Mouse (Mus musculus) kidney, postnatal 0 days (tissue): ENCODE results near the gene Plcz1. TPM values are rescaled to one million over a fixed set of nuclear protein-coding genes. Genes with fewer than 3 reads are reported as not detected.
A peak's percentile ranks its signal among the peaks of the same experiment; 100 is the strongest.

Experiments
- ATAC-seq: fragments of 200-750 bp; cut with Nextera tagmentation; replicated peaks from 2 replicates; pipeline ENCODE4 v1.8.0; 2017; ENCODE audit warnings: low read depth, moderate number of reproducible peaks, moderate TSS enrichment, moderate library complexity; ENCODE audit not compliant: low FRiP score
- DNase-seq: peaks from one replicate; pipeline ENCODE4 v3.0.0-alpha.2; 2016; ENCODE audit warnings: low spot score
- H3K27ac ChIP-seq: fragments of 300-500 bp; sonication (generic); 2 replicates; pipeline ENCODE4 v1.5.1; 2014; ENCODE audit warnings: mild to moderate bottlenecking
- H3K27me3 ChIP-seq: fragments of 300-500 bp; sonication (generic); 2 replicates; pipeline ENCODE4 v1.6.1; 2014; ENCODE audit warnings: low read length, mixed read lengths; ENCODE audit not compliant: insufficient read depth
- H3K36me3 ChIP-seq: fragments of 300-500 bp; sonication (generic); 2 replicates; pipeline ENCODE4 v1.6.1; 2014; ENCODE audit warnings: low read length, mixed read lengths; ENCODE audit not compliant: insufficient read depth
- H3K4me1 ChIP-seq: fragments of 300-500 bp; sonication (generic); replicated peaks from 2 replicates; pipeline ENCODE4 v1.6.1; 2014; ENCODE audit warnings: antibody characterized with exemption, low read length, mixed read lengths; ENCODE audit not compliant: insufficient read depth
- H3K4me2 ChIP-seq: fragments of 300-500 bp; sonication (generic); 2 replicates; pipeline ENCODE4 v1.6.1; 2014; ENCODE audit warnings: mild to moderate bottlenecking, low read length, moderate library complexity, mixed read lengths
- H3K4me3 ChIP-seq: fragments of 300-500 bp; sonication (generic); replicated peaks from 2 replicates; pipeline ENCODE4 v1.5.1; 2014; ENCODE audit warnings: low read depth, low read length
- H3K9ac ChIP-seq: fragments of 300-500 bp; sonication (generic); 2 replicates; pipeline ENCODE4 v1.6.1; 2014; ENCODE audit warnings: low read depth, low read length
- H3K9me3 ChIP-seq: fragments of 300-500 bp; sonication (generic); replicated peaks from 2 replicates; pipeline ENCODE4 v1.6.1; 2016; ENCODE audit warnings: low read length, inconsistent platforms, mixed read lengths
- CTCF ChIP-seq: IDR thresholded peaks from 2 replicates; pipeline ENCODE4 v1.5.1; 2016; ENCODE audit warnings: antibody characterized with exemption, low read depth, mild to moderate bottlenecking, moderate library complexity
- whole genome bisulfite sequencing: fragments of 180-500 bp; shearing (Covaris S2); extraction: QIAGEN DNeasy Blood & Tissue Kit; methylation state at CpG from one replicate; pipeline ENCODE4 v1.1.7; 2014; 5-methylcytosine and 5-hydroxymethylcytosine counted together
- polyA plus RNA-seq: library from polyadenylated mRNA; unstranded; fragments of >200 nt; fragmentation: Nextera tagmentation; extraction: Ambion mirVana; gene quantifications from 2 replicates; pipeline ENCODE4 v1.2.1, GENCODE M21; 2015

Gene Plcz1
- polyA plus RNA-seq = 0.05 and 0.06 TPM in 2 replicates

GRCm38 (mm10) chr6:140041357-140041756 lies at the start of gene Plcz1:
Gene Plcz1, minus strand, starts transcription at chr6:140041457.
- no peaks in the 10 kb centered on the region for H3K27me3 ChIP-seq
- TF ChIP-seq CTCF = no peak
- H3K27ac ChIP-seq = no peak within 1 kb of the TSS
- WGBS = 91% methylated on average over 5 of the region's 5 CpGs
- ATAC-seq = no peak
- H3K9ac ChIP-seq = no peak within 1 kb of the TSS
- DNase-seq = no peak
- no peak within 1 kb of the TSS for H3K4me3 ChIP-seq
- no peaks in the 10 kb centered on the region for H3K36me3 ChIP-seq
- H3K9me3 ChIP-seq = no peaks in the 10 kb centered on the region
- H3K4me2 ChIP-seq = no peak within 1 kb of the TSS
- H3K4me1 ChIP-seq = no peaks in the 10 kb centered on the region

- H3K36me3 ChIP-seq = no peaks in the 10 kb centered on the region
- H3K4me1 ChIP-seq = no peaks in the 10 kb centered on the region
- H3K9me3 ChIP-seq = no peaks in the 10 kb centered on the region
- H3K27ac ChIP-seq = no peak overlapping the region
- no peaks in the 10 kb centered on the region for H3K27me3 ChIP-seq
- ATAC-seq (no peak), DNase-seq (no peak)
- WGBS = 76% methylated on average over 5 of the region's 5 CpGs
- no peak overlapping the region for H3K4me2 ChIP-seq
- no peak for TF ChIP-seq CTCF
- no peak overlapping the region for H3K9ac ChIP-seq
- no peak overlapping the region for H3K4me3 ChIP-seq
Observed at GRCm38 (mm10) chr6:140089855-140090254, 48.6 kb upstream of the Plcz1 start.

- Histone ChIP-seq H3K4me2 (no peak overlapping the region), H3K9ac (no peak overlapping the region), H3K36me3 (no peaks in the 10 kb centered on the region), H3K27ac (no peak overlapping the region), H3K4me1 (no peaks in the 10 kb centered on the region), H3K4me3 (no peak overlapping the region), H3K9me3 (0 out of 2 replicates have a peak, but pooled peaks cover 4% of the 10 kb centered on the region), H3K27me3 (no peaks in the 10 kb centered on the region)
- ATAC-seq (no peak; the same call in 1 of the 2 replicates), DNase-seq (no peak)
- peak; percentile 53 for TF ChIP-seq CTCF
- WGBS = 78% methylated on average over 3 of the region's 3 CpGs
Observed at GRCm38 (mm10) chr6:140081739-140082138, 40.5 kb upstream of the Plcz1 start.

GRCm38 (mm10) chr6:140080933-140081332 lies 39.7 kb upstream of the Plcz1 start:
- no peaks in the 10 kb centered on the region for H3K36me3 ChIP-seq
- no peaks in the 10 kb centered on the region for H3K4me1 ChIP-seq
- no peak for ATAC-seq
- 67% methylated on average over 7 of the region's 7 CpGs for WGBS
- H3K9me3 ChIP-seq = 0 out of 2 replicates have a peak, but pooled peaks cover 4% of the 10 kb centered on the region
- H3K4me3 ChIP-seq = no peak overlapping the region
- no peak overlapping the region for H3K4me2 ChIP-seq
- H3K9ac ChIP-seq = no peak overlapping the region
- no peak for DNase-seq
- TF ChIP-seq CTCF = no peak
- no peaks in the 10 kb centered on the region for H3K27me3 ChIP-seq
- no peak overlapping the region; the same call in 1 of the 2 replicates for H3K27ac ChIP-seq

- ATAC-seq (no peak), DNase-seq (no peak)
- 84% methylated on average over 8 of the region's 8 CpGs for WGBS
Observed at GRCm38 (mm10) chr6:140069177-140069576, 27.9 kb upstream of the Plcz1 start.

GRCm38 (mm10) chr6:140054271-140054928 lies 13.1 kb upstream of the Plcz1 start:
- no peaks in the 10 kb centered on the region for H3K4me1 ChIP-seq
- no peaks in the 10 kb centered on the region for H3K9me3 ChIP-seq
- no peak overlapping the region for H3K4me3 ChIP-seq
- no peaks in the 10 kb centered on the region for H3K36me3 ChIP-seq
- no peak for DNase-seq
- H3K9ac ChIP-seq = no peak overlapping the region
- WGBS = 72% methylated on average over 5 of the region's 5 CpGs
- H3K4me2 ChIP-seq = no peak overlapping the region
- no peaks in the 10 kb centered on the region for H3K27me3 ChIP-seq
- no peak for ATAC-seq
- no peak overlapping the region for H3K27ac ChIP-seq
- no peak for TF ChIP-seq CTCF

More at GRCm38 (mm10) chr6:140069177-140069576, 27.9 kb upstream of the Plcz1 start:
- H3K9ac ChIP-seq = no peak overlapping the region
- H3K36me3 ChIP-seq = no peaks in the 10 kb centered on the region
- no peaks in the 10 kb centered on the region for H3K4me1 ChIP-seq
- no peak overlapping the region for H3K27ac ChIP-seq
- no peak overlapping the region for H3K4me2 ChIP-seq
- no peaks in the 10 kb centered on the region for H3K27me3 ChIP-seq
- no peak overlapping the region for H3K4me3 ChIP-seq
- H3K9me3 ChIP-seq = no peaks in the 10 kb centered on the region
- TF ChIP-seq CTCF = no peak

- no peak overlapping the region for H3K4me2 ChIP-seq
- H3K27ac ChIP-seq = no peak overlapping the region
- no peak overlapping the region for H3K4me3 ChIP-seq
- H3K9ac ChIP-seq = no peak overlapping the region
- no peak; the same call in 1 of the 2 replicates for ATAC-seq
- TF ChIP-seq CTCF = no peak
- peak; percentile 76 for DNase-seq
- no peaks in the 10 kb centered on the region for H3K9me3 ChIP-seq
- WGBS = 52% methylated on average over 5 of the region's 5 CpGs
- no peaks in the 10 kb centered on the region for H3K36me3 ChIP-seq
- H3K4me1 ChIP-seq = no peaks in the 10 kb centered on the region
- no peaks in the 10 kb centered on the region for H3K27me3 ChIP-seq
Observed at GRCm38 (mm10) chr6:140051476-140051875, 10.2 kb upstream of the Plcz1 start.
